Mouse (Mus musculus) heart, postnatal 10 days (tissue): ENCODE data around the gene St6galnac5. TPM values are rescaled to one million over a fixed set of nuclear protein-coding genes. Genes with fewer than 3 reads are reported as not detected.
A peak's percentile ranks its signal among the peaks of the same experiment; 100 is the strongest.

ENCODE experiments used
- DNase-seq, 2 experiments: peaks; one replicate each; pipeline ENCODE4 v3.0.0; 2021
- intact Hi-C: fragments of 180-260 bp; cut with DNase I; formaldehyde crosslinking; loops from one replicate; pipeline ENCODE4 v1.15.1; 2025
- total RNA-seq, 2 experiments: library from RNA; stranded (reverse); gene quantifications; 2 replicates each; pipeline ENCODE4 v1.2.3; 2021

The St6galnac5 gene
- total RNA-seq, 2 experiments from 2014 or later: not detected

DNA sequence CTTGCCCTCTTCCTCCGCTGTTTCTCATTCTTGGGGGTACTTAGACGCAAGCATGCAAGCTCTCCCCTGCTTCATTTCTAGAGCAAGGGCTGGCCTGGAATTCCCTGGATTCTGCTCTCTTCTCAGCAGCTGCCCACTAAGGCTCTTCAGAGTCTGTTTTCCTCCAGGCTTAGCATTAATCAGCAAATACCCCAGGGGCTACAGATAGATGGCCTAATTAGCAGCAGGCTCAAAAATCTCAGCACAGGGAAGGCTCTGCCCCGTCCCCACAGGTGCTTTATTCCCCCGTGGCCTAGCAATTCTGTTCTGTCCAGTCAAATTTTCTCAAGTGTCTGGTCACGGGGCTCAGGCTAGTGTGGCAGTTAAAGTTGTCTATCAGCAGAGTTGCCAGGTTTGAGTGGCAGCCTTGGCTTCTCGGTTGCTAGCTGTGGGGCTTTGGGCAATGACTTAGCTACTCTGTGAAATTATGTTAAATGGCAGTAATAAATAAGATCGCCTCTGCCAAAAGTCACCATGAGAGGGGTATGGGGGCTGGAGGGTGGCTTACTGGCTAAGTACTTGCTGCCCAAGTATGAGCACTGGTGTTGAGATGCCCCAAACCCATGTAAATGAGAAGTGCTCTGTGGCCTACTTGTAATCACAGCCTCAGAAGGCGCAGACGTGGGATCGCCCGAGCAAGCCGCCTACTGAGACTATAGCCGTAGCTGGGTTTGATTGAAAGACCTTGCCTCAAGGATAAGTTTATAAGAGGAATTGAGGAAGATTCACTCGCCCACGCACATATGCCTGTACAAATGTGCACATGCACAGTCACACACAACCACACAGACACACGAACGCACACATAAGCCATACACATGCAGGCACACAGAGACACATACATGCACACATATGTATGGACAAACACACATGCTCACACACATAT is 107.4 kb downstream of the St6galnac5 start:
- no peak for DNase-seq

GRCm38 (mm10) chr3:152872596-152872995 is 109.5 kb downstream of the St6galnac5 start:
- no peak for DNase-seq
- intact Hi-C loops: no loop called here

More for the DNA sequence above, 107.4 kb downstream of the St6galnac5 start:
- intact Hi-C loops: no loop called here

DNA sequence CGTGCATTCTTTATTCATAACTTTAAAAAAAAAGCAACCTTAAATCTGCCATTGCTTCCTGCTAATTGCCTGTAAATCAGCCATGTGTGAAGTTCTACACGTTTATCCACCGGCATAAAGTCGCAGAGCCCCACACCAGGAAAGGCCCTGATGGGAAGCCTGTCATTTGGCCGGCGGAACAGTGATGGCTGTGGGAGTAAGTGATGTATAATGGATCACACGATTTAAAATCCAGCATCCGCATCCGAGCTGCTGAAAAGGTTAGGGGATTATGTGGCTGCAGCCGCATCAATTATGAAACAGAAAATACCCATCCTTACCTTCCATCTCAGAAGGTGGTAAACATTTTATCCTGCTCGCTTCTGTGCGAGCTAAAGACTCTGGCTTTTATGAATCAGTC is 110.0 kb downstream of the St6galnac5 start:
- no peak for DNase-seq
- intact Hi-C loops: no loop called here

DNA sequence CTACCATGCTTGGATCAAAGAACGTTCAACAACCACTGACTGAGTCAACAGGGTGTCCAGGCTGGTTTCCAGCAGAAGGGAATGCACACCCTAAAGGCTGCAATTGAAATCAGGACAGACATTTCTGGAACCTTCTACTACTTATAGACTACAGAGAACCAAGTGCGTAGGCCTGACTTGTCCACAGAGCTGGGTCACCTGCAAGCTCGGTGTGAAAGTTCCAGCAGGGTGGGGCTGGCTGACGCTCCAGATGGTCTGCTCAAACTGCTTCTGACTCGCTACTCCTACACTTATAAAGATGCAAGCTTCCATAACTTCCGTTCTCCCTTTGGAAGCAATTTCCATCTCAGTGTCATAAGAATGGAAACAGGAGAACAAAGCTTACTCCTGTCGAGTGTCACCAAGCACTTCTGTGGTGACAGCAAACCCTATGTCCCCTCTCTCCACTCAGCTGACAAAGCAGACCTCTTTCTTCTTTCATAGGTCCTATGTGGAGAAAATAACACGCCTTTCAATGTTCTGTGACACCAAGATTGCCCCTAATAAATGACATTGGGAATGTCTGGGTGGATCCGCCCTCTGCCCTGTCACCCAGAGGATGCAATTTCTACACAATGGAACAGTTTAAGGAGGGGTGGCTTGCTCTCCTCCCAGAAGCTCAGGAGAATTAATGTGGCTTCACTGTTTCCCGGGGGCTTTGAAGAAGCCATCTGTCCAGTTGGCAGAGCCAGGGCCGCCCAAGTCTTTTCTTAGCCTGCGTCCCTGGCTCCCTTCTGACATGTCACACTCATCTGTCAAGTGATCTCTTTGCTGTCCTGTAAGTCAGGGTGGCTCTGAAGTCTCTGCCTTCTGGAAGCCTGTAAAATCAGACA is 114.2 kb downstream of the St6galnac5 start:
- DNase-seq: no peak
- intact Hi-C loops: no loop called here

DNA sequence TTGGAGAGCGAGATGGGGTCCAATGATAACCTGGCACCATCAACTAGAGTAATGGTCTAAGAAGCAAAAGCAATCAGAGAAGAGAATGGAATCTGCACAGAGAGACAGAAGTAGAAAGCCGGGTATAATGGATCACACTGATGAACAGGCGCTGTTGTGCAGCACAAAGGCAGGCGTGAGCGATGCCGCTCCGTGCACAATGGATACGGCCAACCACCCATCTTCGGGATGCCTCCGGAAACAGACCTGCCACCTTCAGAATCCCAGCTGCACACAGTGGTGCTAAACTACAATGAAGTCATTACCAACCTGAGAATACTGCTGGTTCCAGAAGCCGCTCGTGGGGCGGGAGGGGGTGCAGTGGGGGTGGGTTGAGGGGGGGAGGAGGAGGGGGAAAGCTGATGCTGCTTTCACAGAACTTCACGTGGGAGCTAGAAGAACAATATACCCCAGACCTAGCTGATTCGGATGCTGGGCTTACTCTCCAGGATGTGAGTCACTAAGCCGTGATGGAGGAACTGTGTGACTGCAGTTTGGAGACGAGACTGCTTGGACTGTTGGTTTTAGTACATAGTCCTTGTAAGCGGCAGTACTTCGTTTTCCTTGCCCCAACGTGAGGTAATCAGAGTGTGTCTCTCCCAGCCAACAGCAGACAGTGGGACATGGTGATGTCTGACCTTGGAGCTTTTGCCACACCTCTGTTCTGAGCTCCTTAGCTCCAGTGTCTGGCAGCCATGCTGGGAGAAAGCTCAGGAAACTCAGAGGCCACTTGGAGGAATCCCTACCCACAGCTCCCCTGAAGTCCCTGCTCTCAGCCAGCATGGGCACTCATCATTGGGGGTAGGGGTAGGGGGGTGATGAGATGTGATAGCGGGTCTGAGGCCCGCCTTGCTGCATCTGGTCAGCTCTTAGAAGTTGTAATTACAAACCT is 115.7 kb downstream of the St6galnac5 start:
- DNase-seq: no peak
- intact Hi-C loops: no loop called here

GRCm38 (mm10) chr3:152861978-152862377 is 120.1 kb downstream of the St6galnac5 start:
- intact Hi-C loops: no loop called here
- no peak for DNase-seq

- intact Hi-C loops: no loop called here
- no peak for DNase-seq
Measured at GRCm38 (mm10) chr3:152861450-152861849, 120.6 kb downstream of the St6galnac5 start.

GRCm38 (mm10) chr3:152856095-152856494 is 126.0 kb downstream of the St6galnac5 start:
- intact Hi-C loops: no loop called here

GRCm38 (mm10) chr3:152855006-152855614 is 126.9 kb downstream of the St6galnac5 start:
- intact Hi-C loops: no loop called here
- no peak for DNase-seq

More at GRCm38 (mm10) chr3:152856095-152856494, 126.0 kb downstream of the St6galnac5 start:
- DNase-seq: no peak

DNA sequence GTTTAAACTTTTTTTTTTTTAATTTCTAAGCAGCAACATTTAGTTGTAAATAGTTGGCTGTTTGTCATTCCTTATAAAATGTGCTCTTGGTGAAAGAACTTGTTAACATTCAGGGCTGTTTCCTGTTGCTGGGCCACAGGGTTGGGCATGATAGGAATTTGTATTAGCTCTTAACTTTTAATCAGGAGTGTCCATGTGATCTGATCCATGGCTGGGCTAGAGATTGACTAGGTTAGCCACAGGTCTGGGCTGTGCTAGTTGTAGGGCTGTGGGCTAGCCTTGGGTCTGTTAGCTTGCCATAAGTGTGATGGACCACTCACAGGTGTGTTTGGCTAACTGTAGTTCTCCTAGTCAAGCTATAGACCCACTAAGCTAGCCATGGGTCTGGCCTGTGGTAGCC is 138.1 kb downstream of the St6galnac5 start:
- intact Hi-C loops: no loop called here
- no peak for DNase-seq

DNA sequence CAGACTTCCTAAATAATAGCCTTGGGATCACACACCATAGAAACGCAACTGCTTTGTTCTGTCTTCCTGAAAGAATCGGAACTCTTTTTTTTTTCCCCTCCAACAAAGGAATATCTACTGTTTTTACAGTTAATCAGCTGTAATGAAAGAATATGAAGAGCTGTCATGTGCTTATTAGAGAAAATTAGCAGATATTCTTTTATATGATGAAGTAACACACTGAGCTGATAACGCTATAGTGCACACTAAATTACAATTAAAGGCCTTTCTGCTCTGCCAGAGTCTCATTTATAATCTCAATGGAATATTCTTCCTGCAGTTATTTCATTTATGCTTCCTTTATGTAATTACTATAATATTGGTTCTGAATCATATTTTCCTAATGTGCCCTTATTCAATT is 139.4 kb downstream of the St6galnac5 start:
- no peak for DNase-seq
- intact Hi-C loops: no loop called here

- intact Hi-C loops: no loop called here
- DNase-seq: no peak
Measured at GRCm38 (mm10) chr3:152841264-152841663, 140.8 kb downstream of the St6galnac5 start.

GRCm38 (mm10) chr3:152837938-152838337 is 144.1 kb downstream of the St6galnac5 start:
- intact Hi-C loops: no loop called here

DNA sequence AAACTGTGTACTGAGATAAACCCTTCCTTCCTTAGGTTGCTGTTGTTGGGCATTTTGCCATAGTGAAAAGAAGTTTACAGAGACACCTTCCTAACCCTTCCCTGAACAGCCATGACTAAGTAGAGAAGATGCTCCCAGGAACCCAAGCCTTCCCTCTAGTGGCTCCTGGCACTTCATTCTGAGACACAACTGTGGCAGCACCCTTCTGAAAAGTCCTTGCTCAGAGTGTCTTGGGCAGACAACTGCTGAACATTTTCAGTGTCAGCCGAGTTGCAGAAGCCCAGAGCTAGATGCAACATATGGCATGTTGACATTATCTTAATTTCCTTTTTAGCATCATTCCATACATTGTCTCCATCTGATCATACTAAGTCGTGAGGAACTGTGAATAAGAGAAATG is 144.6 kb downstream of the St6galnac5 start:
- intact Hi-C loops: no loop called here

More at GRCm38 (mm10) chr3:152837938-152838337, 144.1 kb downstream of the St6galnac5 start:
- no peak for DNase-seq

DNA sequence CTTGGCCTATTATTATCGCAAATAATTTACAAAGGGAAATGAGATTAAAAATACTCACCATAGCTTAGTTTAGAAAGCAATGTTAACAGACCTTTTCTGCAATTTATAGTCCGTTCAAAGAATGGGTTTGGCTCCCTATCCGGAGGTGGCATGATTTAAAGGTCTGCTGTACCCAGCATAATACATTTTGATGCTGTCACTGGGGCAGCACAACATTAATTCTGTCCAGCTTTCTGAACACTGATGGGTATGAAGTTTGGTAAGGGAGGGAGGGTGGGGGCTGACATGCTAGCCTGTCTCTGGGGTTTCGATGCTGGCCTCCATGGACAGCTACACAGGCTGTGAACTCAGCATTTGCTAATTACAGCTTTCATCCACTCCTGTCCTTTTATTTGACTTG is 149.6 kb downstream of the St6galnac5 start:
- intact Hi-C loops: no loop called here
- no peak for DNase-seq

More for the DNA sequence above, 144.6 kb downstream of the St6galnac5 start:
- no peak for DNase-seq

- DNase-seq: no peak
- intact Hi-C loops: no loop called here
Measured at GRCm38 (mm10) chr3:152831974-152832373, 150.1 kb downstream of the St6galnac5 start.

GRCm38 (mm10) chr3:152831377-152831776 is 150.7 kb downstream of the St6galnac5 start:
- intact Hi-C loops: no loop called here
- peak; percentile 5 to 14 for DNase-seq

- DNase-seq: peak; percentile 78 to 88
- intact Hi-C loops: no loop called here
Measured at GRCm38 (mm10) chr3:152821202-152821601, 160.8 kb downstream of the St6galnac5 start.

DNA sequence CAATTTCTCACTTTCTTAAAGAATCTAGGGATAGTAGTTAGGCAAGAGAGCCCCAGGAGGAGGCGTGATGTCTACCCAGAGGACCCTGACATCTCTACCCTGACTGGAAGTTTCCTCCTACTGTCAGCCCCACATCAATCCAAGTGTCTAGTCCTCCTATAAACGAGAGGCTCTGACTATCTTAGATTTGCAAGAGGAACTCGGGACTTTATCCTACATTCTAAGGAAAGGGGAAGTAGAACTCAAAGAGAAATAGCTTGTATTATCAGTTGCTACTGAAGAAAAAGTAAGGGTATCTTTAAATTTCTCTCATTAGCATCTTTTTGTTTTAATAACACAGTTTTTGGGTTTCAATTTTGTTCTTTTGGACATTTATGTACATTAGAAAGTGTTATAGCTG is 161.6 kb downstream of the St6galnac5 start:
- no peak for DNase-seq
- intact Hi-C loops: no loop called here

DNA sequence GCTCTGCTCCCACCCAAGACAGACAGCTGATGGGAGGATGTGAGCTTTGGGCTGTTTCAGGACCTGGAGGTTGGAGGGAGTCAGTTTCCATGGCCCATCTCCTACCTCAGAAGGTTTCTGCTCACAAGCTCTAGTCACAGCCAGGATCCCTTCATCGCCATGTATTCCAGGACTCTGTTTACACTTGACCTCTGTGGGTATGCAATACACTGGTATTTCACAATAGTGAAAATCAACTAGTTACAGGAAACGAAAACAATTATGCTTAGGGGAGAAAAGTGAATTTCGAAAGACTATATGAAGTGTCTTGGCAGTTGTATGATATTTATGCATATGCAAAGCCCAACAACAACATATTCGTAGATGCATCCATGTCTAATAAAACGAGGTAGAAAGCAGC is 166.9 kb downstream of the St6galnac5 start:
- intact Hi-C loops: no loop called here
- no peak for DNase-seq
